Mouse (Mus musculus) neural tube, embryonic 12.5 days (tissue): ENCODE measurements around the gene Huwe1. TPM values are rescaled to one million over a fixed set of nuclear protein-coding genes. Genes with fewer than 3 reads are reported as not detected.

Source experiments
- ATAC-seq: fragments of 200-750 bp; cut with Nextera tagmentation; 2 replicates; pipeline ENCODE4 v1.8.0; 2017; ENCODE audit warnings: low read depth, mild to moderate bottlenecking, moderate TSS enrichment, moderate library complexity; ENCODE audit not compliant: low FRiP score
- H3K27ac ChIP-seq: fragments of 300-500 bp; sonication (generic); 2 replicates; pipeline ENCODE4 v1.5.1; 2016
- H3K27me3 ChIP-seq: fragments of 300-500 bp; sonication (generic); replicated peaks from 2 replicates; pipeline ENCODE4 v1.6.1; 2016; ENCODE audit warnings: mild to moderate bottlenecking
- H3K36me3 ChIP-seq: fragments of 300-500 bp; sonication (generic); 2 replicates; pipeline ENCODE4 v1.6.1; 2016; ENCODE audit warnings: mild to moderate bottlenecking
- H3K4me1 ChIP-seq: fragments of 300-500 bp; sonication (generic); 2 replicates; pipeline ENCODE4 v1.6.1; 2016
- H3K4me2 ChIP-seq: fragments of 300-500 bp; sonication (generic); replicated peaks from 2 replicates; pipeline ENCODE4 v1.6.1; 2016; ENCODE audit warnings: mild to moderate bottlenecking
- H3K4me3 ChIP-seq: fragments of 300-500 bp; sonication (generic); 2 replicates; pipeline ENCODE4 v1.5.1; 2016
- H3K9ac ChIP-seq: fragments of 300-500 bp; sonication (generic); 2 replicates; pipeline ENCODE4 v1.6.1; 2016; ENCODE audit warnings: mild to moderate bottlenecking
- H3K9me3 ChIP-seq: fragments of 300-500 bp; sonication (generic); 2 replicates; pipeline ENCODE4 v1.6.1; 2016; ENCODE audit warnings: mild to moderate bottlenecking
- WGBS: fragments of 180-500 bp; shearing (Covaris S2); methylation state at CpG from one replicate; pipeline ENCODE4 v1.1.7; 2016; 5-methylcytosine and 5-hydroxymethylcytosine counted together
- polyA plus RNA-seq: library from polyadenylated mRNA; unstranded; fragments of >200 nt; fragmentation: Nextera tagmentation; extraction: Ambion mirVana; gene quantifications from 2 replicates; pipeline ENCODE4 v1.2.1, GENCODE M21; 2016

Huwe1 gene
- polyA plus RNA-seq, 1 experiment from 2014 or later = 64.2 TPM

DNA sequence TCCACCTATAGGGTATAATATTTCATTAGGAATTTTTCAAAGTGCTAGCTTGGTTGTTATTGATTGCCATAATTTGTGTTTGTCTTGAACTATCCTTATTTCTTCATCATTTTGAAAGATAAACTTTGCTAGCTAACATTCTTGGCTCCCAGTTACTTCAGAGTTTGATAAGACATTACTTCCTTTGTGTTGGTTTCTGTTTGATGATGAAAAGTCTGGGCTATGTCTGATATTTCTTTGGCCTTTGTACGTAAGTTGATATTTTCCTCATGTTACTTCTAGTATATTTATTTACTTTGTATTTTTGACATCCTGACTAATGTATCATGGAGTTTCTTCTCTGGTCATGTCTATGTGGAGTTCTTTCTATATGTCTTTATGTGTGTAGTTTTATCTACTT lies 28.4 kb downstream of the Huwe1 start:
- Histone ChIP-seq H3K27me3 (no peaks in the 10 kb centered on the region), H3K4me2 (no peak overlapping the region), H3K4me1 (no peaks in the 10 kb centered on the region), H3K27ac (no peak overlapping the region), H3K36me3 (no peaks in the 10 kb centered on the region), H3K9ac (no peak overlapping the region), H3K4me3 (no peak overlapping the region), H3K9me3 (no peaks in the 10 kb centered on the region)
- ATAC-seq = no peak
- 94% methylated on average over 1 of the region's 1 CpGs for WGBS

GRCm38 (mm10) chrX:151831260-151831659 lies 30.7 kb downstream of the Huwe1 start:
- ATAC-seq = no peak
- Histone ChIP-seq H3K9me3 (no peaks in the 10 kb centered on the region), H3K4me1 (no peaks in the 10 kb centered on the region)

GRCm38 (mm10) chrX:151832982-151833381 lies 32.4 kb downstream of the Huwe1 start:
- H3K9ac ChIP-seq = no peak overlapping the region
- no peak for ATAC-seq
- no peaks in the 10 kb centered on the region for H3K27me3 ChIP-seq
- H3K4me3 ChIP-seq = no peak overlapping the region
- H3K36me3 ChIP-seq = no peaks in the 10 kb centered on the region
- H3K27ac ChIP-seq = no peak overlapping the region
- H3K4me2 ChIP-seq = no peak overlapping the region
- H3K4me1 ChIP-seq = no peaks in the 10 kb centered on the region
- no peaks in the 10 kb centered on the region for H3K9me3 ChIP-seq

More at GRCm38 (mm10) chrX:151831260-151831659, 30.7 kb downstream of the Huwe1 start:
- H3K4me2 ChIP-seq = no peak overlapping the region
- H3K27me3 ChIP-seq = no peaks in the 10 kb centered on the region
- no peak overlapping the region for H3K9ac ChIP-seq
- no peak overlapping the region for H3K27ac ChIP-seq
- no peak overlapping the region for H3K4me3 ChIP-seq
- H3K36me3 ChIP-seq = no peaks in the 10 kb centered on the region

DNA sequence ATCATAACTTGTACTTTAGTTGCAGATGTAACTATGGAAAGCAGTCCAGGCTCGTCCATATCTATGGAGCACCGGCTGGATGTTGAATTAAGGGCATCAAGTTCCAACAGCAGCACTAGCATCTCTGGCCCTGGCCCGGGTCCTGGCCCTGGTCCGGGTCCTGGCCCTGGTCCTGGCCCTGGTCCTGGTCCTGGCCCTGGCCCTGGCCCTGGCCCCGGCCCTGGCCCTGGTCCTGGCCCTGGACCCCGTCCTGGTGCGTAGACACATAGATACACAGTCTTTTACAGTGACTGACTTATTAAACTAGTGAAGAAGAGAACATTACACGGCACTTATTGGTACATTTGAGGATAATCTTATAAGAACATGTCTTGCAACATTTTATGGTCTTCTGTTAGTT lies 58.8 kb downstream of the Huwe1 start:
- Histone ChIP-seq H3K4me2 (no peak overlapping the region), H3K9me3 (no peaks in the 10 kb centered on the region), H3K9ac (no peak overlapping the region), H3K27ac (no peak overlapping the region), H3K4me1 (no peaks in the 10 kb centered on the region), H3K4me3 (no peak overlapping the region), H3K27me3 (no peaks in the 10 kb centered on the region; the same call in 1 of the 2 replicates), H3K36me3 (peaks cover 12% of the 10 kb centered on the region; the same call in 1 of the 2 replicates)
- no peak for ATAC-seq
- 93% methylated on average over 8 of the region's 8 CpGs for WGBS

- H3K36me3 ChIP-seq = peaks cover 47% of the 10 kb centered on the region
- no peak overlapping the region for H3K27ac ChIP-seq
- H3K27me3 ChIP-seq = no peaks in the 10 kb centered on the region
- no peaks in the 10 kb centered on the region for H3K9me3 ChIP-seq
- H3K9ac ChIP-seq = no peak overlapping the region
- H3K4me1 ChIP-seq = no peaks in the 10 kb centered on the region
- H3K4me3 ChIP-seq = no peak overlapping the region
- WGBS = 74% methylated on average over 1 of the region's 1 CpGs
- no peak overlapping the region for H3K4me2 ChIP-seq
- no peak for ATAC-seq
Measured at GRCm38 (mm10) chrX:151910692-151911091, 110.1 kb downstream of the Huwe1 start.

GRCm38 (mm10) chrX:151912267-151912666 lies 111.7 kb downstream of the Huwe1 start:
- Histone ChIP-seq H3K9ac (no peak overlapping the region), H3K27ac (no peak overlapping the region), H3K4me2 (no peak overlapping the region), H3K27me3 (no peaks in the 10 kb centered on the region), H3K9me3 (no peaks in the 10 kb centered on the region), H3K4me1 (no peaks in the 10 kb centered on the region), H3K36me3 (peaks cover 47% of the 10 kb centered on the region), H3K4me3 (no peak overlapping the region)
- WGBS = 94% methylated on average over 4 of the region's 4 CpGs
- ATAC-seq = no peak

DNA sequence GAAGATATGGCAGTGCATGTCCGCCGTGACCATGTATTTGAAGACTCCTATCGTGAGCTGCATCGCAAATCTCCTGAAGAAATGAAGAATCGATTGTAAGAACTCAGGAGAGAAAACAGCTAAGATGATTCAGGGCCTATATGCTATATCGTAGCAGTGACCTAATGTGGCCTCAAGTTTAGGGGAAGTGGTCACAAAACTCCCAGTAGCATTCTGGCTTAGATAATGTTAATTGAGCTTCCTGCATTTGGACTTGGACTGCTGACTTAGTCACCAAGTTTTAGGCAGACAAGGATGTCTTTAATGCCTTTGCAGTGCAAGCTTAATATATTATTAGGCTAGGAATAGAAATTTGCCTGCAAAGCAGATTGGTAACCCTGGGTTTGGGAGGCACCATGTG lies 128.8 kb downstream of the Huwe1 start:
- Histone ChIP-seq H3K4me2 (no peak overlapping the region), H3K4me1 (no peaks in the 10 kb centered on the region), H3K36me3 (peaks cover 63% of the 10 kb centered on the region), H3K4me3 (no peak overlapping the region), H3K27ac (no peak overlapping the region), H3K27me3 (no peaks in the 10 kb centered on the region), H3K9ac (no peak overlapping the region), H3K9me3 (no peaks in the 10 kb centered on the region)
- no peak for ATAC-seq
- WGBS = 94% methylated on average over 6 of the region's 6 CpGs

- WGBS = 70% methylated on average over 2 of the region's 2 CpGs
- H3K9me3 ChIP-seq = no peaks in the 10 kb centered on the region
- H3K36me3 ChIP-seq = peaks cover 6% of the 10 kb centered on the region; the same call in 1 of the 2 replicates
- no peak overlapping the region for H3K9ac ChIP-seq
- ATAC-seq = no peak
- no peak overlapping the region for H3K4me3 ChIP-seq
- no peaks in the 10 kb centered on the region for H3K27me3 ChIP-seq
- no peaks in the 10 kb centered on the region for H3K4me1 ChIP-seq
- H3K27ac ChIP-seq = no peak overlapping the region
- no peak overlapping the region for H3K4me2 ChIP-seq
Measured at GRCm38 (mm10) chrX:151938852-151939251, 138.2 kb downstream of the Huwe1 start.

- no peak for ATAC-seq
- Histone ChIP-seq H3K4me1 (no peaks in the 10 kb centered on the region), H3K9me3 (no peaks in the 10 kb centered on the region), H3K27ac (no peak overlapping the region), H3K4me2 (no peak overlapping the region), H3K9ac (no peak overlapping the region), H3K27me3 (no peaks in the 10 kb centered on the region), H3K36me3 (no peaks in the 10 kb centered on the region), H3K4me3 (no peak overlapping the region)
- WGBS = 73% methylated on average over 1 of the region's 1 CpGs
Measured at GRCm38 (mm10) chrX:151946986-151947385, 146.4 kb downstream of the Huwe1 start.

DNA sequence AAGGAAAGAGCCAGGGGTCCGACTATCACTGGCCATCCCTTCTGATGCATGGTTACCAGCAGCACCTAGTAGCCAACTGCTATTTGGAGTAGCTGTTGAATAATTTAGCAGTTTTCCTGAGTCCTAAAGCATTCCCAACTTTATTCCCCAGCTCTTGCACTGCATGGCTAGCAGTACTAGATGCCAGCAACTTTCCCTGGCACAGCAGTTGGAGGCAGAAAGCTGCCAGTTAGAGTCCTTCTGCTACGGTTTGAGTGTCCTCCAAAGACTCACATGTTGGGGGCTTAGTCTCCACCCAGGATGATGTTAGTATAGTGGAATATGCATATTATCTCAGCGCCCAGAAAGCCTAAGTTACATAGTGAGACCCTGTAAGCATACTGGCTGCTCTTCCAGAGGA lies 147.2 kb downstream of the Huwe1 start:
- H3K9ac ChIP-seq = no peak overlapping the region
- no peaks in the 10 kb centered on the region for H3K4me1 ChIP-seq
- no peaks in the 10 kb centered on the region for H3K36me3 ChIP-seq
- no peaks in the 10 kb centered on the region for H3K9me3 ChIP-seq
- H3K4me3 ChIP-seq = no peak overlapping the region
- no peak overlapping the region for H3K27ac ChIP-seq
- 80% methylated on average over 3 of the region's 3 CpGs for WGBS
- ATAC-seq = no peak
- no peak overlapping the region for H3K4me2 ChIP-seq
- H3K27me3 ChIP-seq = no peaks in the 10 kb centered on the region

- no peak overlapping the region for H3K4me3 ChIP-seq
- H3K9ac ChIP-seq = no peak overlapping the region
- no peaks in the 10 kb centered on the region for H3K27me3 ChIP-seq
- H3K36me3 ChIP-seq = no peaks in the 10 kb centered on the region
- no peaks in the 10 kb centered on the region for H3K9me3 ChIP-seq
- 62% methylated on average over 1 of the region's 1 CpGs for WGBS
- ATAC-seq = no peak
- no peak overlapping the region for H3K27ac ChIP-seq
- no peak overlapping the region for H3K4me2 ChIP-seq
- no peaks in the 10 kb centered on the region for H3K4me1 ChIP-seq
Measured at GRCm38 (mm10) chrX:151950231-151950630, 149.6 kb downstream of the Huwe1 start.

DNA sequence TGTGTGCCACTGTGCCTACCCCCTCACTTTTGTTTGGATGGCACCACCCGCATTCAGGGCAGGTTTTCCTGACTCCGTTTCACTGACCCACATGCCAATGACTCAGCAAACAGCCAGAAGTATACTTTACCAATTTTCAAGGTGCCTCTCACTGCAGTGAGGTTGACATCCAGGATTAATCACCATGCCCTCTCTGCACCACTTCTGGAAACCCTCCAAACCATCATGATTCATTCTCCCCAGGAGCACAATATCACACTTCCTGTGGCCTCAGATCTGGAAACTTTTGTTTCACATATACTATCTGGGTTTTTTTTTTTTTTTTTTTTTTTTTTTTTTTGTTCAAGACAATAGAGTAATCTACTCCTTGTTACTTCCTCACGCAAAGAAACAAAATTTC lies 150.6 kb downstream of the Huwe1 start:
- Histone ChIP-seq H3K27me3 (no peaks in the 10 kb centered on the region), H3K4me1 (no peaks in the 10 kb centered on the region)
- 77% methylated on average over 3 of the region's 3 CpGs for WGBS

More for the DNA sequence above, 150.6 kb downstream of the Huwe1 start:
- Histone ChIP-seq H3K36me3 (no peaks in the 10 kb centered on the region), H3K9ac (no peak overlapping the region), H3K27ac (no peak overlapping the region), H3K4me2 (no peak overlapping the region), H3K9me3 (no peaks in the 10 kb centered on the region), H3K4me3 (no peak overlapping the region)
- ATAC-seq = no peak
